Mouse (Mus musculus) embryonic facial prominence, embryonic 12.5 days (tissue): ENCODE measurements around the gene E2f6. TPM values are rescaled to one million over a fixed set of nuclear protein-coding genes. Genes with fewer than 3 reads are reported as not detected.

Experiments
- ATAC-seq: fragments of 200-750 bp; cut with Nextera tagmentation; 2 replicates; pipeline ENCODE4 v1.8.0; 2017; ENCODE audit not compliant: insufficient number of reproducible peaks, insufficient read depth, low FRiP score, low TSS enrichment
- H3K27ac ChIP-seq: fragments of 300-500 bp; sonication (generic); 2 replicates; pipeline ENCODE4 v1.5.1; 2016; ENCODE audit warnings: mild to moderate bottlenecking
- H3K27me3 ChIP-seq: fragments of 300-500 bp; sonication (generic); 2 replicates; pipeline ENCODE4 v1.6.1; 2016; ENCODE audit warnings: mild to moderate bottlenecking, moderate library complexity
- H3K36me3 ChIP-seq: fragments of 300-500 bp; sonication (generic); 2 replicates; pipeline ENCODE4 v1.6.1; 2016; ENCODE audit warnings: mild to moderate bottlenecking
- H3K4me1 ChIP-seq: fragments of 300-500 bp; sonication (generic); 2 replicates; pipeline ENCODE4 v1.6.1; 2016
- H3K4me2 ChIP-seq: fragments of 300-500 bp; sonication (generic); replicated peaks from 2 replicates; pipeline ENCODE4 v1.6.1; 2016; ENCODE audit warnings: mild to moderate bottlenecking, moderate library complexity
- H3K4me3 ChIP-seq: fragments of 300-500 bp; sonication (generic); 2 replicates; pipeline ENCODE4 v1.5.1; 2016; ENCODE audit warnings: mild to moderate bottlenecking
- H3K9ac ChIP-seq: fragments of 300-500 bp; sonication (generic); 2 replicates; pipeline ENCODE4 v1.6.1; 2016; ENCODE audit warnings: mild to moderate bottlenecking, moderate library complexity
- H3K9me3 ChIP-seq: fragments of 300-500 bp; sonication (generic); 2 replicates; pipeline ENCODE4 v1.6.1; 2016; ENCODE audit warnings: mild to moderate bottlenecking, moderate library complexity
- WGBS: fragments of 180-500 bp; shearing (Covaris S2); methylation state at CpG from one replicate; pipeline ENCODE4 v1.1.7; 2016; 5-methylcytosine and 5-hydroxymethylcytosine counted together
- microRNA-seq: library from miRNA; unstranded; fragments of <30 nt; microRNA quantifications from one replicate; pipeline ENCODE4, GENCODE M21; 2017
- polyA plus RNA-seq: library from polyadenylated mRNA; unstranded; fragments of >200 nt; fragmentation: Nextera tagmentation; extraction: Ambion mirVana; gene quantifications from 2 replicates; pipeline ENCODE4 v1.2.1, GENCODE M21; 2016

Gene E2f6
- polyA plus RNA-seq, 1 experiment from 2014 or later: 87.3 TPM

GRCm38 (mm10) chr12:16879369-16879768 lies 68.6 kb downstream of the E2f6 start:
- no peak for ATAC-seq
- Histone ChIP-seq H3K9ac (no peak overlapping the region), H3K9me3 (no peaks in the 10 kb centered on the region), H3K36me3 (no peaks in the 10 kb centered on the region), H3K4me3 (no peak overlapping the region), H3K4me1 (no peaks in the 10 kb centered on the region), H3K27me3 (no peaks in the 10 kb centered on the region), H3K4me2 (no peak overlapping the region), H3K27ac (no peak overlapping the region)
- 82% methylated on average over 1 of the region's 1 CpGs for WGBS

- H3K9me3 ChIP-seq: no peaks in the 10 kb centered on the region
- H3K27me3 ChIP-seq: no peaks in the 10 kb centered on the region
- H3K36me3 ChIP-seq: no peaks in the 10 kb centered on the region
- ATAC-seq: no peak
- no peak overlapping the region for H3K9ac ChIP-seq
- no peak overlapping the region for H3K27ac ChIP-seq
- H3K4me3 ChIP-seq: no peak overlapping the region
- no peaks in the 10 kb centered on the region for H3K4me1 ChIP-seq
- H3K4me2 ChIP-seq: no peak overlapping the region
- WGBS: 89% methylated on average over 4 of the region's 4 CpGs
These were observed 69.3 kb downstream of the E2f6 start for GRCm38 (mm10) chr12:16880077-16880476.

DNA sequence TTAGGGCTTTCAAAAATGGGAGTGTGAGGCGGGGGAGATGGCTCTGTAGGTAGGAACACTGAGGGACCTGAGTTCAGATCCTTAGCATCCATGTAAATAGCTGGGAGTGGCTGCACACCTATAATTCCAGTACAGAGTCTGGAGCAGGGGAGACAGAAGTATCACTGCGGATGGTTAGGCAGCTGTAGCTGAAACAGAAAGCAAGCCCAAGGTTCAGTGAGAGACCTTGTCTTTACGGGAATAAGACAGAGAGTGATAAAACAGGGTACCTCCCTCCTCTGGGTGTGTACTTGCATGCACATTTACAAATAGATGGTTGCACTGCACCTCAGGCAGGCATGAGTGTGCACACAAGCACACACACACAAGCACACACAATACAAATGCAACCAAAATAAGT lies 71.7 kb downstream of the E2f6 start:
- no peak overlapping the region for H3K27ac ChIP-seq
- H3K27me3 ChIP-seq: no peaks in the 10 kb centered on the region
- no peak for ATAC-seq
- H3K4me1 ChIP-seq: no peaks in the 10 kb centered on the region
- no peak overlapping the region for H3K4me2 ChIP-seq
- no peak overlapping the region for H3K9ac ChIP-seq
- WGBS: 82% methylated on average over 3 of the region's 3 CpGs
- H3K4me3 ChIP-seq: no peak overlapping the region
- H3K36me3 ChIP-seq: no peaks in the 10 kb centered on the region
- no peaks in the 10 kb centered on the region for H3K9me3 ChIP-seq

DNA sequence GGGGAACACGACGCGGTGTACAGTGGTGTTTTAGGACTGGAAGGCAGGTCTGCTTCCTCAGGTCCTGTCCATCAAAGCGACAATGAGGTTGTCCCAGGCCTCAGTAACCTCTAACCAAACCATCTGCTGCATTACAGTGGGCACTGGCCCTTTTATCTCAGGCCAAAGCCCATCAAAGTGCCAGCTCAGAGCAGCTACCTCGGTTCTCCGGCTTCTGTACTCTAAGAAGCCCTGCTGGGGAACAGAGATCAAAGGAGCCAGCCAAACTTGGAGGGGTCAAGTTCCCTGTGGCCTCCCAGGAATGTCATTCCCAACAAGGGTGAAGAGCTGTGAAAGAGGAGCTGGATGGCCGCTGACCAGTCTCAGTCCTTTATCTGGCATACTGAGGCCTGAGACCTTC lies 72.3 kb downstream of the E2f6 start:
- H3K27ac ChIP-seq: no peak overlapping the region
- ATAC-seq: no peak
- no peaks in the 10 kb centered on the region for H3K9me3 ChIP-seq
- no peak overlapping the region for H3K4me2 ChIP-seq
- no peak overlapping the region for H3K4me3 ChIP-seq
- 63% methylated on average over 7 of the region's 7 CpGs for WGBS
- no peaks in the 10 kb centered on the region for H3K36me3 ChIP-seq
- H3K9ac ChIP-seq: no peak overlapping the region
- H3K4me1 ChIP-seq: no peaks in the 10 kb centered on the region
- no peaks in the 10 kb centered on the region for H3K27me3 ChIP-seq

DNA sequence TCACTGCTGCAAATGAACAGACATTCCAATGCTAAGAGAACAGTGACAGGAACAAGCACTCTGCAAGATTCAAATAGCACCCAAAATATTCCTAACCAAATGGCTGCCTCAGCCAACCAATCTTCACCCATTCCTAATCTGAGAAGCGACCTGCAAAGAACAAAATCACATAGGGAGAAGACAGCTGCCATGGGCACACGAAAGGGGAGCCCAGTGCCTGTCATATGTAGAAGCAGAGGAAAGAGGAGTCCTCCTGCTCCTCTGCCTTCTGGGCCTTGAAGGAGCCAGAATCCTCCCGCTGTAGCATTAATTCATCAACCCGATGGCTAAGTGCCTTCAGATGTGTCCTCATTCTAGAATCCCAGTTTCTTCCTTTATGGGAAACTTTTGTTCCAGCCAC lies 73.8 kb downstream of the E2f6 start:
- H3K4me3 ChIP-seq: no peak overlapping the region
- no peak overlapping the region for H3K27ac ChIP-seq
- H3K4me1 ChIP-seq: no peaks in the 10 kb centered on the region
- H3K9ac ChIP-seq: no peak overlapping the region
- ATAC-seq: no peak
- H3K9me3 ChIP-seq: no peaks in the 10 kb centered on the region
- no peaks in the 10 kb centered on the region for H3K27me3 ChIP-seq
- H3K4me2 ChIP-seq: no peak overlapping the region
- no peaks in the 10 kb centered on the region for H3K36me3 ChIP-seq
- WGBS: 90% methylated on average over 4 of the region's 4 CpGs

DNA sequence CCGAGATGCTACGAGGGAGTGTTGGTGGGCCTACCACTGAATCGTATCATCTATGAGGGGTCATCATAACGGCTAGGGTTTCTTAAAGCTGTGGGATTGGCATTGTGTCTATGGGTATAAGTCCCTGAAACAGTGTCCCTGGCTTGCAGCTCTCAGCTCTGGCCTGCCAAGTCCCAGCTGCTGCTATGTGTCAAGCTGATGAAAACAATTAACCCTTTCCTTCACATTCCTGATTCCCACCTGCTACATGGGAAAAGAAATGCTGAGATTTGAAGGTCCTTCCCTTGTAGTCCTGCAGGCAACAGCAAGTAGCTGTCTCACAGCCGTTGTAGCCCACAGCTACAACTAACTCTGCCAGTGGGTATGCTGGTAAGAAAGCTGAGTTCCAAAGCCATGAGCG lies 75.6 kb downstream of the E2f6 start:
- no peak overlapping the region for H3K9ac ChIP-seq
- H3K4me2 ChIP-seq: no peak overlapping the region
- H3K4me1 ChIP-seq: no peaks in the 10 kb centered on the region
- ATAC-seq: no peak
- H3K4me3 ChIP-seq: no peak overlapping the region
- H3K27ac ChIP-seq: no peak overlapping the region
- WGBS: 87% methylated on average over 6 of the region's 6 CpGs
- no peaks in the 10 kb centered on the region for H3K27me3 ChIP-seq
- H3K9me3 ChIP-seq: no peaks in the 10 kb centered on the region
- no peaks in the 10 kb centered on the region for H3K36me3 ChIP-seq

Small RNA genes lying within 50 kb of the gene (microRNA-seq; reads per million reads assigned to microRNA genes)
- not detected for gene Gm44305

Other genes starting within 250 kb of the E2f6 start
- 8.0 and 8.8 TPM in 2 replicates for gene Lpin1, start 200.0 kb upstream of the E2f6 start, polyA plus RNA-seq
- gene Ntsr2, start 157.6 kb upstream of the E2f6 start, polyA plus RNA-seq: 0.10 TPM in 1 of 2 replicates, not detected in the other
- gene Greb1, start 10.1 kb upstream of the E2f6 start, polyA plus RNA-seq: 5.6 and 6.0 TPM in 2 replicates
- gene Rock2, start 83.9 kb downstream of the E2f6 start, polyA plus RNA-seq: 18.9 and 19.5 TPM in 2 replicates
- gene Pqlc3, start 189.4 kb downstream of the E2f6 start, polyA plus RNA-seq: 6.3 and 7.4 TPM in 2 replicates
- gene 2410004P03Rik, start 200.8 kb downstream of the E2f6 start, polyA plus RNA-seq: 0.61 and 1.1 TPM in 2 replicates